Mouse (Mus musculus): Measurements from ENCODE around the gene Ppp1r32. TPM values are rescaled to one million over a fixed set of nuclear protein-coding genes. Genes with fewer than 3 reads are reported as not detected.

Ppp1r32 gene
- polyA plus RNA-seq, 1 experiment from 2014 or later: not detected

DNA sequence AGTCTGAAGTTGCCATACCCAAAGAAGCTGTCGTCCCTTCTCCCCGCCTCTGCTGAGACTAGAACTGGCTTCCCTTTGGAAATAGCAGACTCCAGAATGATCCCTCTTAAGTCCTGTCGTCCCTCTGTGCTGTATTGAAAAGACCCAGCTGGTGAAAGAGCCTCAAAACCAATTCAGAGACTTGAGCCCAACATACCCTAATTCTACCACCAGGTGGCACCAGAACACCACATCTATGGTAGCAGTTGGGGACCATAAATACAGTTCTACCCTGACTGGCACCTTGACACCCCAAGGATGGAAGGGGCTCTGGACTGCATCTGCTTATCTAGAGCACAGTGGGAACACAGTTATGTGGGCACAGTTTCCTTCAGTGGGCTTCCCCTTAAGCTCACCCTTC is 33.0 kb downstream of the Ppp1r32 start:
- Histone ChIP-seq H3K4me1 (ENCODE audit: control insufficient read depth, insufficient read depth, low read length) (no peaks in the 10 kb centered on the region), H3K9ac (ENCODE audit: low read depth, low read length) (no peak overlapping the region), H3K27ac (ENCODE audit: low read depth, low read length) (no peak overlapping the region), H3K9me3 (ENCODE audit: control insufficient read depth, low read length) (no peaks in the 10 kb centered on the region), H3K4me2 (replicated peaks; ENCODE audit: low read depth, low read length) (no peak overlapping the region), H3K27me3 (ENCODE audit: control insufficient read depth, insufficient read depth, low read length) (peaks cover 7% of the 10 kb centered on the region), H3K4me3 (ENCODE audit: low read length) (no peak overlapping the region), H3K36me3 (ENCODE audit: control insufficient read depth, insufficient read depth, low read length) (no peaks in the 10 kb centered on the region)
- WGBS: 11% methylated on average over 3 of the region's 3 CpGs
- ATAC-seq (ENCODE audit: low FRiP score, low TSS enrichment): peak; percentile 85

DNA sequence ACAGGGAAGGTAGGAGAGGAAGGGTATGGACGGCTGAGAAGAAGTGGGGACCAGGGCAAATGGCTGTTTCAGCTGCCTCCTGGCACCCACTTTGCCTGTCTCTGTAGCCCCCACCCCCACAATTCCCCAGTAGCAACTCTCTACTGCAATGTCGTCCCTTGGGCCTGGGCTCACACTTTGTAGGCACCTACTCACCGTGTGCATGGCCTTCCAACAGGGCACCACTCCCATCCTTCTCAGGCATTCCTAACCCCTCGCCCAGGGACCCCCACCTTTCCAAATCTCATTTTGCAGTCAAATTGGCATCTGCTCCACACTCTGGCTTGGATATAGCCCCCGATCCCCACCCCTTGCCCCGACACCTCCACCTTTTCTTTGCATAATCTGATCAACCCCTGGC is 33.5 kb downstream of the Ppp1r32 start:
- H3K4me1 ChIP-seq (ENCODE audit: control insufficient read depth, insufficient read depth, low read length): no peaks in the 10 kb centered on the region
- H3K4me3 ChIP-seq (ENCODE audit: low read length): no peak overlapping the region
- H3K27ac ChIP-seq (ENCODE audit: low read depth, low read length): no peak overlapping the region
- H3K9ac ChIP-seq (ENCODE audit: low read depth, low read length): no peak overlapping the region
- H3K9me3 ChIP-seq (ENCODE audit: control insufficient read depth, low read length): no peaks in the 10 kb centered on the region
- H3K36me3 ChIP-seq (ENCODE audit: control insufficient read depth, insufficient read depth, low read length): no peaks in the 10 kb centered on the region
- no peak overlapping the region for H3K4me2 ChIP-seq (replicated peaks; ENCODE audit: low read depth, low read length)
- peaks cover 7% of the 10 kb centered on the region for H3K27me3 ChIP-seq (ENCODE audit: control insufficient read depth, insufficient read depth, low read length)
- peak; percentile 47 for ATAC-seq (ENCODE audit: low FRiP score, low TSS enrichment)
- WGBS: 61% methylated on average over 6 of the region's 6 CpGs

DNA sequence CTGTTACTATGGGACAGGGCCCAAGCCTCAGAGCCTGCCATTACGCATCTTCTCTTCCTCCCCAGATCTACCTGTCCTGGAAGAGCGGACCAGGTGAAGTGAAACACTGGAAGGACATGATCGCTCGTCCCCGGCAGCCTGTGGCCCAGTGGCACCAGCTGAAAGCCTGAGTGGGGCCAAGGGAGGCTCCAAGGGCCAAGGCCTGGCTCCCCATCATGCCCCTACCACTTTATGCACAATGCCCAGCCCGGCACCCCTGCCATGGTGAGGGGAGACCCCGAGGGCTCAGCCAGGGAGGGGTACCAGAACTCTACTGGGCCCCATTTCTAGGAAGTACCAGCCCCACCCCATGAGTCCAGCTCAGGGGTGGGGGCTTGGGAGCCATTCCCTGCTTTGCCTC is 34.5 kb downstream of the Ppp1r32 start:
- no peaks in the 10 kb centered on the region for H3K4me1 ChIP-seq (ENCODE audit: control insufficient read depth, insufficient read depth, low read length)

DNA sequence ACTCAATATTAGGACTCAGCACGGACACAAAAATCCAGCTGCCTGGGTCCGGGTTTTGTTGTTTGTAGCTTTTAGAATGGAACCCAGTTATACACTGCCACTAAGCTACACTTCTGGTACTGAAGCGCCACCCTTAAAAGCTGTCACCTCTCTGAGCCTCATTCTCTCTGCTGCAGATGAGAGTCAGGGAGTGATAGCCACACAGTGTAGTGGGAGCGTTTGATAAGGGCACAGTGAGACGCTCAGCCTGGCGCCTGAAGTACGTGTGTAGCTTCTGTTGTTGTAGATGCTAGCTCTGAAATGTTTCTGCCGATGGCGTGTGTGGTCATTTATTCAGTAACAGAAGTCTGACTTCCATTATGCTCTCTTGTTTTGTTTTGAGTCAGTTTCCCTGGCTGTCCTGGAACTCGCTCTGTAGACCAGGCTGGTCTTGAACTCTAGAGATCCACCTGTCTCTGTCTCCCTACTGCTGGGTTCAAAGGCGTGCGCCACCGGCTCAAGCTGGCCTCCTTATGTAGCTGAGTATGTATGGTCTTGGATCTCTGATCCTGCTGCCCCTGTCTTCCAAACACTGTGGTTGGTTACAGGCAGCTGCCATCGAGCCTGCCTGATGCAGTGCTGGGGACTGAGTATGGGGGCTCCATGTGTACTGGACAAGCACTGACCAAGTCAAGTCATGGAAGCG is 37.9 kb downstream of the Ppp1r32 start:
- Histone ChIP-seq H3K4me2 (replicated peaks; ENCODE audit: low read depth, low read length) (no peak overlapping the region), H3K27me3 (ENCODE audit: control insufficient read depth, insufficient read depth, low read length) (no peaks in the 10 kb centered on the region), H3K9ac (ENCODE audit: low read depth, low read length) (no peak overlapping the region), H3K27ac (ENCODE audit: low read depth, low read length) (no peak overlapping the region), H3K36me3 (ENCODE audit: control insufficient read depth, insufficient read depth, low read length) (0 out of 2 replicates have a peak, but pooled peaks cover 2% of the 10 kb centered on the region), H3K4me3 (ENCODE audit: low read length) (no peak overlapping the region), H3K9me3 (ENCODE audit: control insufficient read depth, low read length) (no peaks in the 10 kb centered on the region), H3K4me1 (ENCODE audit: control insufficient read depth, insufficient read depth, low read length) (no peaks in the 10 kb centered on the region)
- ATAC-seq (ENCODE audit: low FRiP score, low TSS enrichment): no peak
- WGBS: 91% methylated on average over 15 of the region's 15 CpGs

More for the DNA sequence above, 34.5 kb downstream of the Ppp1r32 start:
- 94% methylated on average over 7 of the region's 7 CpGs for WGBS
- Histone ChIP-seq H3K36me3 (ENCODE audit: control insufficient read depth, insufficient read depth, low read length) (no peaks in the 10 kb centered on the region), H3K27me3 (ENCODE audit: control insufficient read depth, insufficient read depth, low read length) (peaks cover 5% of the 10 kb centered on the region; the same call in 1 of the 2 replicates), H3K4me3 (ENCODE audit: low read length) (no peak overlapping the region), H3K9ac (ENCODE audit: low read depth, low read length) (no peak overlapping the region), H3K9me3 (ENCODE audit: control insufficient read depth, low read length) (no peaks in the 10 kb centered on the region), H3K4me2 (replicated peaks; ENCODE audit: low read depth, low read length) (no peak overlapping the region), H3K27ac (ENCODE audit: low read depth, low read length) (no peak overlapping the region)
- ATAC-seq (ENCODE audit: low FRiP score, low TSS enrichment): no peak

DNA sequence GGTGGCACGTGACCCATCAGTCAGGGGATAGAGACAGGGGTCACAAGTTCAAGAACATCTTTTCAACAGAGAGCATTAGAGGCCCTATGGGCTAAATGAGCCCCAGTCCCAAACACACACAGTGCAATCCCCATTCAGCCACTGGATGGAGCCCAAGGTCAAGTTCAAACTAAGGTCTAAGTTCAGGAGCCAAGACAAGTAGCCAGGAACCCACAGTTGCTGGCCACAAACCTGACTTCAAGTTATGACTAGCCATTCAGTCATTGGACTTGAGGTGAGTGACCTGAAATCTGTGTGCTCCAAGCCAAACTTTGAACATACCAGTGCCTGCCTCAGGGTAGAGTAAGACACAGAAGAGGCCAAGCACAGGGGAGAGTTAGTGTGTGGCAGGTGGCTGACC is 45.2 kb downstream of the Ppp1r32 start:
- Histone ChIP-seq H3K9ac (ENCODE audit: low read depth, low read length) (no peak overlapping the region), H3K27me3 (ENCODE audit: control insufficient read depth, insufficient read depth, low read length) (peaks cover 3% of the 10 kb centered on the region; the same call in 1 of the 2 replicates), H3K36me3 (ENCODE audit: control insufficient read depth, insufficient read depth, low read length) (no peaks in the 10 kb centered on the region), H3K4me3 (ENCODE audit: low read length) (no peak overlapping the region), H3K9me3 (ENCODE audit: control insufficient read depth, low read length) (no peaks in the 10 kb centered on the region), H3K4me1 (ENCODE audit: control insufficient read depth, insufficient read depth, low read length) (no peaks in the 10 kb centered on the region), H3K4me2 (replicated peaks; ENCODE audit: low read depth, low read length) (no peak overlapping the region), H3K27ac (ENCODE audit: low read depth, low read length) (no peak overlapping the region)
- ATAC-seq (ENCODE audit: low FRiP score, low TSS enrichment): no peak
- WGBS: 67% methylated on average over 1 of the region's 1 CpGs

DNA sequence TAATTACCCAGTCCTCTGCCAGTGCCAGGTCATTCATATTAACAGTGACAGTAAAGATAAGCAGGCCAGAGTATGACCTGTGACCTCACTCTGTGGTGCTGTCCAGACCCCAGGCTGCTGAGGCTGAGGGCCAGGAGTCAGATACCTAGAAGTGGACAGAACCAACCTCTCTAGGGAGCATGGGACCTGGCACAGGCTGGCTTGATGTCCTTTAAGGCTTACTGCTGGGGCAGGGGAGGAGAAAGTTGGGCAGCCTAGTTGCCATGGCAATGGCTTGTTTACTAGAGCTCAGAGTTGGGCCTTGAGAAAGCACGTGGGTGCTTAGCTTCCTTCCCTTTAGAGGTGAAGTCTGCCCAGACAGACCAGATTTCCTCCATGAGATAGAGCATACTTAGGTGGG is 46.0 kb downstream of the Ppp1r32 start:
- no peaks in the 10 kb centered on the region for H3K4me1 ChIP-seq (ENCODE audit: control insufficient read depth, insufficient read depth, low read length)
- H3K9ac ChIP-seq (ENCODE audit: low read depth, low read length): no peak overlapping the region
- no peaks in the 10 kb centered on the region for H3K9me3 ChIP-seq (ENCODE audit: control insufficient read depth, low read length)
- no peak overlapping the region for H3K27ac ChIP-seq (ENCODE audit: low read depth, low read length)
- no peak overlapping the region for H3K4me2 ChIP-seq (replicated peaks; ENCODE audit: low read depth, low read length)
- peaks cover 3% of the 10 kb centered on the region; the same call in 1 of the 2 replicates for H3K27me3 ChIP-seq (ENCODE audit: control insufficient read depth, insufficient read depth, low read length)
- H3K4me3 ChIP-seq (ENCODE audit: low read length): no peak overlapping the region
- ATAC-seq (ENCODE audit: low FRiP score, low TSS enrichment): no peak
- H3K36me3 ChIP-seq (ENCODE audit: control insufficient read depth, insufficient read depth, low read length): no peaks in the 10 kb centered on the region
- 38% methylated on average over 1 of the region's 1 CpGs for WGBS

DNA sequence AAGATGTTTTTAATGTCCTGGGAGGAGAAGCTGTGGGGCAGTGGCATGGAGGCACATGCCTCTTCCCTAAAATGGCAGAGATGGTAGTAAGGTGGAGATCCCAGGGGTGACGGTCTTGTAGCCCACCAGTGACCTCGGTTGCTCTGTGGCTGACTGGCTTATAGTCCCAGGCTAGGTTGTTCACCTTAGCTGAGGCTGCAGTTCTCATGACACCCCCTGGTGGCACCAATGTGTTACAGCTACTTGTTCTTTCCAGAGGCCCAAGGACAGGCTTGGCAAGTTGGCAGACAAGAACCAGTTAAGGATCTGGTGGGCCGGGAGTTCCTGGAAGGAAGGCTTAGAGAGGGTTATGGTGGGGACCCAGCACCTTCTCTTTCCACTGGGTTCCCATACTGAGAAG is 46.8 kb downstream of the Ppp1r32 start:
- no peak overlapping the region for H3K9ac ChIP-seq (ENCODE audit: low read depth, low read length)
- no peak overlapping the region for H3K27ac ChIP-seq (ENCODE audit: low read depth, low read length)
- no peaks in the 10 kb centered on the region; the same call in 1 of the 2 replicates for H3K4me1 ChIP-seq (ENCODE audit: control insufficient read depth, insufficient read depth, low read length)
- no peaks in the 10 kb centered on the region for H3K9me3 ChIP-seq (ENCODE audit: control insufficient read depth, low read length)
- no peak overlapping the region for H3K4me2 ChIP-seq (replicated peaks; ENCODE audit: low read depth, low read length)
- ATAC-seq (ENCODE audit: low FRiP score, low TSS enrichment): no peak
- no peak overlapping the region for H3K4me3 ChIP-seq (ENCODE audit: low read length)
- no peaks in the 10 kb centered on the region for H3K36me3 ChIP-seq (ENCODE audit: control insufficient read depth, insufficient read depth, low read length)
- H3K27me3 ChIP-seq (ENCODE audit: control insufficient read depth, insufficient read depth, low read length): peaks cover 3% of the 10 kb centered on the region; the same call in 1 of the 2 replicates
- 36% methylated on average over 3 of the region's 3 CpGs for WGBS

DNA sequence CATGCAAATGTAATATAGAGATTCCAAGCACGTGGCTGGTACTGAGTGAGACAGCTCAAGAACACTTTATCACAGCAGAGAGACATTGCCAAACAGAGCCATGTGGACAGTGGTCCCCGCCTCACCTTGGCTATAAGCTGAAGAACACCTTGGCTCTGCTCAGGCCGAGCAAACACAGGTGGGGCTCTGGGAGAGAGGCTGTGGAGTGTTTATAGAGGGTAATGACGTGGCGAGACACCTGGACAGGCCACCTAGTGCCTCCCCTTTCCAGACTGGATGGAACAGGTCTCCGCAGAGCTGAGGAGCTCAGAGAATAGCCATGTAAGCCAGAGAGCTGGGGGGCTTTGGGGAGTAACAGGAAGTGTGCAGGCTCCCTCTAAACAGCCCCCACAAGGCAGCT is 47.8 kb downstream of the Ppp1r32 start:
- H3K36me3 ChIP-seq (ENCODE audit: control insufficient read depth, insufficient read depth, low read length): no peaks in the 10 kb centered on the region
- no peaks in the 10 kb centered on the region for H3K9me3 ChIP-seq (ENCODE audit: control insufficient read depth, low read length)
- no peak overlapping the region for H3K4me2 ChIP-seq (replicated peaks; ENCODE audit: low read depth, low read length)
- no peak for ATAC-seq (ENCODE audit: low FRiP score, low TSS enrichment)
- no peak overlapping the region for H3K27ac ChIP-seq (ENCODE audit: low read depth, low read length)
- no peaks in the 10 kb centered on the region; the same call in 1 of the 2 replicates for H3K4me1 ChIP-seq (ENCODE audit: control insufficient read depth, insufficient read depth, low read length)
- no peak overlapping the region for H3K4me3 ChIP-seq (ENCODE audit: low read length)
- H3K9ac ChIP-seq (ENCODE audit: low read depth, low read length): no peak overlapping the region
- peaks cover 3% of the 10 kb centered on the region; the same call in 1 of the 2 replicates for H3K27me3 ChIP-seq (ENCODE audit: control insufficient read depth, insufficient read depth, low read length)
- 69% methylated on average over 6 of the region's 6 CpGs for WGBS

DNA sequence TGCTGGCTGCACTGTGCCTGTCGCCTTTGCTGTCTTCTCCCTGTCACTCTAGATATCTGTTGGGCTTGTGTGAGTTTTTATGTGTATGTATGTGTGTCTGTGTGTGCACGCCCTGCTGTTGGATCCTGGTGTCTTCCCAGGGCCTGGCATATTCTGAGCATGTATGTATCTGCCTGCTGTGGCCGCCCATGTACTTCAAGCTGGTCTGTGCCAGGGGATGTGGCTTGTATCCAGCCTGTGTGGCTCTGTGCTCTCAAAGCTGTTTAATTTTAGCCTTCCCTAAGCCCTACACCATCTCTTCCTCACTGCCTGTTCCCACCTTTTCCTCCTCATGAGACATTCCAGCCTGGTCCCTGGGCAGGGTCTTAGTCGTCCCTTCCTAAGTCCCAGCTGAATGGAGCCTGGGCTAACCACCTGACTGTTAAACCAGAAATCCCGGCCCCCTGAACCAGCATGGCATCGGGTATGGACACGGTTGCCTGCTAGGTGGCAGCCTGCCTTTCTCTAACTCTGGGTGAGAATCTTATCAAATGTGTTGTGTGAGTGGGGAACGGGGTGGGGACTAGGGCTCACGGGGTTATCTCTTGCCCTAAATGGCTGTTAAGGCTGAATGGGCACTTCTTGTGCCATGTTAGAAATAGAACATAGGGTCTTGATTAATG is 48.7 kb downstream of the Ppp1r32 start:
- Histone ChIP-seq H3K4me1 (ENCODE audit: control insufficient read depth, insufficient read depth, low read length) (no peaks in the 10 kb centered on the region; the same call in 1 of the 2 replicates), H3K27ac (ENCODE audit: low read depth, low read length) (no peak overlapping the region), H3K27me3 (ENCODE audit: control insufficient read depth, insufficient read depth, low read length) (peaks cover 3% of the 10 kb centered on the region; the same call in 1 of the 2 replicates), H3K4me3 (ENCODE audit: low read length) (no peak overlapping the region), H3K9me3 (ENCODE audit: control insufficient read depth, low read length) (no peaks in the 10 kb centered on the region), H3K9ac (ENCODE audit: low read depth, low read length) (no peak overlapping the region), H3K36me3 (ENCODE audit: control insufficient read depth, insufficient read depth, low read length) (no peaks in the 10 kb centered on the region), H3K4me2 (replicated peaks; ENCODE audit: low read depth, low read length) (no peak overlapping the region)
- no peak for ATAC-seq (ENCODE audit: low FRiP score, low TSS enrichment)
- 76% methylated on average over 9 of the region's 9 CpGs for WGBS
